Mouse (Mus musculus): ENCODE results near the gene Fdx1l. TPM values are rescaled to one million over a fixed set of nuclear protein-coding genes. Genes with fewer than 3 reads are reported as not detected.

Fdx1l gene
- polyA plus RNA-seq, 1 experiment from 2014 or later = 55.5 TPM

DNA sequence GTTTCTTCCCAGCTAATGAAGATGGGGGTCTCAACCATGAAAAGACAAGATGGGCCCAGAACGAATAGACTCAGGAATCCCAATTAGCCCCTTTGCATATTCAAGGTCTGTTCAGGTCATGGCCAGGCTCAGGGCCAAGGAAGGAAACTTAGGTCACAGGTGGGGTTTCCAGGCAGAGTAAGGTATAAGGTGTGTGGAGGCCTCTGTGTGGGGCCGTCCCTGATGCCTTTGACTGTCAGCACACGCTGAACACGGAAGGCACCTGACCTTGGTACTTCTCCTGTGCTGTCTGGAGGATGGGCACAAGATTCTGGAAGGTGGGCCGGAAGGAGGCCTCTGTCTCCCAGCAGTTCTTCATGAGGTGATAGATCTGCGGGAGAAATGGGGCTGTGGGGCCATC is 31.4 kb upstream of the Fdx1l start:
- no peak overlapping the region for H3K4me3 ChIP-seq (ENCODE audit: low read depth, low read length)
- H3K9me3 ChIP-seq (ENCODE audit: control insufficient read depth, low read length) = no peaks in the 10 kb centered on the region
- no peak overlapping the region for H3K27ac ChIP-seq (ENCODE audit: low read depth, low read length)
- no peak overlapping the region for H3K9ac ChIP-seq (ENCODE audit: low read length)
- WGBS = 81% methylated on average over 6 of the region's 6 CpGs
- no peaks in the 10 kb centered on the region for H3K4me1 ChIP-seq (ENCODE audit: control insufficient read depth, insufficient read depth, low read length)
- no peak for DNase-seq (ENCODE audit: low spot score)
- no peaks in the 10 kb centered on the region for H3K27me3 ChIP-seq (ENCODE audit: control insufficient read depth, insufficient read depth, low read length)
- no peak overlapping the region for H3K4me2 ChIP-seq (ENCODE audit: low read depth)
- no peak for ATAC-seq (ENCODE audit: insufficient read depth, low FRiP score, low TSS enrichment)
- no peaks in the 10 kb centered on the region for H3K36me3 ChIP-seq (ENCODE audit: control insufficient read depth, insufficient read depth, low read length)

DNA sequence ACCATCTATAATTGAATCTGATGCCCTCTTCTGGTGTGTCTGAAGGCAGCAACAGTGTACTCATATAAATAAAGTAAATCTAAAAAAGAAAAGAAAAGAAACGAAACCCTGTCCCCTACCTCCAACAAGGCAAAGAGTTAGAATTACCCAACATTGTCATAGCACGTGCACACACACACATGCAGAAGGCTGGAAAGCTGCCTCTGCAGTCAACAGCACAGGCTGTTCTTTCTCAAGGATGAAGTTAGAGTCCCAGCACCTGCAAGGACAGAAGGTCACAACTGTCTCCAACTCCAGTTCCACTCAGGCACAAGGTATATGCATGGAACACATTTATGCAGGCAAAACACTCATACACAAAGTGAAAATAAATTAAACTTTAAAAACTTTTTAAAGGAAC is 28.7 kb upstream of the Fdx1l start:
- no peak overlapping the region for H3K9ac ChIP-seq (ENCODE audit: low read length)
- H3K4me1 ChIP-seq (ENCODE audit: control insufficient read depth, insufficient read depth, low read length) = no peaks in the 10 kb centered on the region
- no peak overlapping the region for H3K4me3 ChIP-seq (ENCODE audit: low read depth, low read length)
- no peaks in the 10 kb centered on the region for H3K36me3 ChIP-seq (ENCODE audit: control insufficient read depth, insufficient read depth, low read length)
- no peaks in the 10 kb centered on the region for H3K27me3 ChIP-seq (ENCODE audit: control insufficient read depth, insufficient read depth, low read length)
- 89% methylated on average over 2 of the region's 2 CpGs for WGBS
- H3K27ac ChIP-seq (ENCODE audit: low read depth, low read length) = no peak overlapping the region
- ATAC-seq (ENCODE audit: insufficient read depth, low FRiP score, low TSS enrichment) = no peak
- H3K4me2 ChIP-seq (ENCODE audit: low read depth) = no peak overlapping the region
- DNase-seq (ENCODE audit: low spot score) = no peak
- no peaks in the 10 kb centered on the region for H3K9me3 ChIP-seq (ENCODE audit: control insufficient read depth, low read length)

DNA sequence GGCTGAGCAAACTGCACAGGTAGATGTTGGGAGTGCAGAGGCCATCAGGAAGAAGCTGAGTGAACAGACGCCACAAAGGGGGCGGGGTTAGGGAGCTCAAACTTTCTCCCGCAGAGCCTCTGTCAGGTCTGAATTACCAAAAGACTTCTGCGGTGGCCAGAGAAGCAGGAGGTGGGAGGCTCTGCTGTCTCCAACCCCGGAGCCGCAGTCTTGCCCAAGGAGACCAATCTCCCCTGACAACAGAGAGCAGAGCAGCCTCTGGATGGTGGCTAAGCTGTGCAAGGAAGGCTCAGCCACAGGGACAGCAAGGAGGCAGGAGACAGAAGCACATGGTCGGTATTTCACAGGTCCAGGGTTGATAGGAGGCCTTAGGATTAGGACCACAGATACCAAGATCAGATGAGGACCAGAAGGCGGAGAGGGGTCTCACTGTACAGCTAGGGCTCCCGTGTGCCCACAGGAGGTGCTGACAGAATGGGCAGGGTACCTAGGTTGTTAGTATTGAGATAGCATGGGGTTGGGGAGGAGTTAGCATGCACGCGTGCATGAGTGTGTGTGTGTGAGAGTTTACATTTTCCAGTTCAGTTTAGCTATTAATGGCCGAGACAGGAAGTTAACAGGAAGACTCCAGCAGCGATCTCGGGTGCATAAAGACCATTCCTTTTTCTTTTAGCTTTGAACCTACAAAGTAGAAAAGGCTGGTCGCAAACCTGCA is 27.2 kb upstream of the Fdx1l start:
- H3K27ac ChIP-seq (ENCODE audit: low read depth, low read length) = no peak overlapping the region
- no peak overlapping the region for H3K9ac ChIP-seq (ENCODE audit: low read length)
- H3K4me2 ChIP-seq (ENCODE audit: low read depth) = no peak overlapping the region
- H3K9me3 ChIP-seq (ENCODE audit: control insufficient read depth, low read length) = no peaks in the 10 kb centered on the region
- H3K4me3 ChIP-seq (ENCODE audit: low read depth, low read length) = no peak overlapping the region
- no peaks in the 10 kb centered on the region for H3K36me3 ChIP-seq (ENCODE audit: control insufficient read depth, insufficient read depth, low read length)
- DNase-seq (ENCODE audit: low spot score) (no peak), ATAC-seq (ENCODE audit: insufficient read depth, low FRiP score, low TSS enrichment) (no peak)
- H3K27me3 ChIP-seq (ENCODE audit: control insufficient read depth, insufficient read depth, low read length) = no peaks in the 10 kb centered on the region
- 53% methylated on average over 15 of the region's 15 CpGs for WGBS
- H3K4me1 ChIP-seq (ENCODE audit: control insufficient read depth, insufficient read depth, low read length) = no peaks in the 10 kb centered on the region

DNA sequence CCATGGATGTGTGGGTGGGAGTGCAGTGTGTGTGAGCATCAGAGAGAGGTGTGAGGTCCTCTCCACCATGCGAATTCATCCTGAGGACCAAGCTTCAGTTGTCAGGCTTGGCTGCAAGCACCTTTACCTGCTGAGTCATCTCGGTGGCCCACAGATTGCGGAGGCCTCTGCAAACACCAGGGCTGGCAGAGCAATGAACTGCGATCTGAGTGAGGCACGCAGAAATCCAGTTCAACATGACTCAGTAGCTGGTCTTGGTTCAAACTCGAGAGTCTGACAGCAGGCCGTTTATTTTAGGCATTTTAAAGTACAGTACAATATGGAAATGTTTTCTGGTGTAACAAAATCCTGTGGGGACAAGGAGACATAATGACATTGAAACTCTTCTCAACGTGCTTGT is 24.4 kb upstream of the Fdx1l start:
- 91% methylated on average over 8 of the region's 8 CpGs for WGBS
- Histone ChIP-seq H3K4me2 (ENCODE audit: low read depth) (no peak overlapping the region), H3K9me3 (ENCODE audit: control insufficient read depth, low read length) (no peaks in the 10 kb centered on the region), H3K4me3 (ENCODE audit: low read depth, low read length) (no peak overlapping the region), H3K27ac (ENCODE audit: low read depth, low read length) (no peak overlapping the region), H3K36me3 (ENCODE audit: control insufficient read depth, insufficient read depth, low read length) (no peaks in the 10 kb centered on the region), H3K4me1 (ENCODE audit: control insufficient read depth, insufficient read depth, low read length) (no peaks in the 10 kb centered on the region), H3K9ac (ENCODE audit: low read length) (no peak overlapping the region), H3K27me3 (ENCODE audit: control insufficient read depth, insufficient read depth, low read length) (no peaks in the 10 kb centered on the region)
- no peak for DNase-seq (ENCODE audit: low spot score)
- ATAC-seq (ENCODE audit: insufficient read depth, low FRiP score, low TSS enrichment) = no peak

DNA sequence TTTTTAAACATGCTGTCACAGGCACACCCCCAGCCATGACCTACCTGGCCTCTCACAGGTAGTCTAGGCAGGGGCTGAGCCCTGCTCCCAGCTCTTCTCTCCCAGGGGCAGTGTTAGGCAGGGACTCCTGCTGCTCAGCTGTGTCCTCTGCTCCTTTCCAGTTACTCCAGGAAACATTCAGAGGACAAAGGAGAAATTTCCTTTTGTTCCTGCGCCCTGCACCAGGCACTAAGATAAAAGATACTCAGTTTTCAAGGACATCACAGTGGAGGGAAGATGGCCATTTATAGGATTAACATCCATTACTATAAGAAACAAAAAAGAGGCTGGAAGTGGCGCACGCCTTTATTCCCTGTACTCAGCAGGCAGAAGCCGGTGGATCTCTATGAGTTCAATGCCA is 22.5 kb upstream of the Fdx1l start:
- 88% methylated on average over 4 of the region's 4 CpGs for WGBS
- Histone ChIP-seq H3K4me1 (ENCODE audit: control insufficient read depth, insufficient read depth, low read length) (peaks cover under 1% of the 10 kb centered on the region), H3K9ac (ENCODE audit: low read length) (no peak overlapping the region), H3K4me2 (ENCODE audit: low read depth) (no peak overlapping the region), H3K4me3 (ENCODE audit: low read depth, low read length) (no peak overlapping the region), H3K27ac (ENCODE audit: low read depth, low read length) (no peak overlapping the region), H3K36me3 (ENCODE audit: control insufficient read depth, insufficient read depth, low read length) (no peaks in the 10 kb centered on the region), H3K27me3 (ENCODE audit: control insufficient read depth, insufficient read depth, low read length) (no peaks in the 10 kb centered on the region), H3K9me3 (ENCODE audit: control insufficient read depth, low read length) (no peaks in the 10 kb centered on the region)
- no peak for DNase-seq (ENCODE audit: low spot score)
- ATAC-seq (ENCODE audit: insufficient read depth, low FRiP score, low TSS enrichment) = no peak

DNA sequence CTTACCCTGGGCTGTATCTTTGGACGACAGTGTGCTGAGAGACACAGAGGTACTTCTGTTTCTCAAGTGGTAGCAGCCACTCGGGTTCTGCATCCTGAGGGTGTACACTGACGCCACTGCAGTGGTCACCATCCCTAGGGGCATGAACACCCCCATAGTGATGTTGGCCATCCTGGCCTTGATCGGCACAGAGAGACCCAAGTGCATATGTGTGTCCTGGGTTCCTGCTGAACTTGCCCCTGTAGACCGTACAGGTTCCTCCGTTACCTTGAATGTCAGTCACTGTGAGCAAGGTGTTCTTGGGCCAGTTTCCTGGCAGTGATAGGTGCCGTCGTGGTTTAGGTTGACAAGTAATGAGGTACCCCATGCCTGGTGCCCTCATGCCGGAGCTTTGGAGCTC is 20.0 kb upstream of the Fdx1l start:
- no peak overlapping the region for H3K9ac ChIP-seq (ENCODE audit: low read length)
- H3K4me2 ChIP-seq (ENCODE audit: low read depth) = no peak overlapping the region
- no peak overlapping the region for H3K27ac ChIP-seq (ENCODE audit: low read depth, low read length)
- H3K4me1 ChIP-seq (ENCODE audit: control insufficient read depth, insufficient read depth, low read length) = peaks cover 12% of the 10 kb centered on the region
- no peaks in the 10 kb centered on the region for H3K9me3 ChIP-seq (ENCODE audit: control insufficient read depth, low read length)
- no peak overlapping the region for H3K4me3 ChIP-seq (ENCODE audit: low read depth, low read length)
- WGBS = 95% methylated on average over 9 of the region's 9 CpGs
- ATAC-seq (ENCODE audit: insufficient read depth, low FRiP score, low TSS enrichment) (no peak), DNase-seq (ENCODE audit: low spot score) (no peak)
- H3K36me3 ChIP-seq (ENCODE audit: control insufficient read depth, insufficient read depth, low read length) = peaks cover 7% of the 10 kb centered on the region
- no peaks in the 10 kb centered on the region for H3K27me3 ChIP-seq (ENCODE audit: control insufficient read depth, insufficient read depth, low read length)

DNA sequence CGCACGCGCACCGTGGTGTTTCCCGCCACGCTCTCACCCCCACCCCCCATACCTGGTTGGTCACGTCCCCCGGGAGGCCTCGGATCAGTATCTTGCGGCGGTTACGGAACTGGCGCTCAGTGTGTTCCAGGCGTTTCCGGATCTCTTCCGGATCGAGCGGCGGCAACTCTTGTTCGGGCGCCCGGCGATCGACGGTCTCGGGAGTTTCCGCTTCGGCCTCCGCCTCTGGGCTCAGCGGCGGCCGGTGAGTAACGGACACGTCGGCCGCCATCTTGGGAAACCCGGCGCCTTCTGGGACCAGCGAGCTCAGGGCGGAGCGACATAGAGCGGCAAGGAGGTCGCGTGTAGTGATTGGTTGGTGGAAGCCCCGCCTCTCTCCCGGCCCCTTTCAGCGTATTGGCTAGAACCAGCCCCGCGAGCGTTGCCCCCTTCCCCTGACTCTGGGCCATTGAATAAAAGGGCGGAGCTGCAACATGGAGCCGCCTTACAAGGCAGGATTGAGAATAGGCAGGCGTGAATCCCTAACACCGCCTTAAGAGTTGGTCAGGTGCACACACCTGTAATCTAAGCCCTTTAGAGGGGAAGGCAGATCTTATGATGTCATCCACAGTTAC is 18.4 kb upstream of the Fdx1l start, which contains the start of the genes Gm38431 and Raver1:
Gm38431 (minus strand) TSS at position 291 of the 614 bp plus-strand sequence.
Raver1 (minus strand) TSS at position 302 of the 614 bp plus-strand sequence.
- peak within 1 kb of the TSS; percentile 82 for H3K27ac ChIP-seq (ENCODE audit: low read depth, low read length)
- under 1% methylated on average over 54 of the region's 54 CpGs for WGBS
- H3K4me2 ChIP-seq (ENCODE audit: low read depth) = peak within 1 kb of the TSS; percentile 76
- H3K27me3 ChIP-seq (ENCODE audit: control insufficient read depth, insufficient read depth, low read length) = no peaks in the 10 kb centered on the region
- H3K4me1 ChIP-seq (ENCODE audit: control insufficient read depth, insufficient read depth, low read length) = peaks cover 12% of the 10 kb centered on the region
- H3K4me3 ChIP-seq (ENCODE audit: low read depth, low read length) = peak within 1 kb of the TSS; percentile 78
- peaks cover 11% of the 10 kb centered on the region for H3K36me3 ChIP-seq (ENCODE audit: control insufficient read depth, insufficient read depth, low read length)
- ATAC-seq (ENCODE audit: insufficient read depth, low FRiP score, low TSS enrichment) = peak; percentile 99
- DNase-seq (ENCODE audit: low spot score) = peak; percentile 98
- peak within 1 kb of the TSS; percentile 82 for H3K9ac ChIP-seq (ENCODE audit: low read length)
- H3K9me3 ChIP-seq (ENCODE audit: control insufficient read depth, low read length) = no peaks in the 10 kb centered on the region

DNA sequence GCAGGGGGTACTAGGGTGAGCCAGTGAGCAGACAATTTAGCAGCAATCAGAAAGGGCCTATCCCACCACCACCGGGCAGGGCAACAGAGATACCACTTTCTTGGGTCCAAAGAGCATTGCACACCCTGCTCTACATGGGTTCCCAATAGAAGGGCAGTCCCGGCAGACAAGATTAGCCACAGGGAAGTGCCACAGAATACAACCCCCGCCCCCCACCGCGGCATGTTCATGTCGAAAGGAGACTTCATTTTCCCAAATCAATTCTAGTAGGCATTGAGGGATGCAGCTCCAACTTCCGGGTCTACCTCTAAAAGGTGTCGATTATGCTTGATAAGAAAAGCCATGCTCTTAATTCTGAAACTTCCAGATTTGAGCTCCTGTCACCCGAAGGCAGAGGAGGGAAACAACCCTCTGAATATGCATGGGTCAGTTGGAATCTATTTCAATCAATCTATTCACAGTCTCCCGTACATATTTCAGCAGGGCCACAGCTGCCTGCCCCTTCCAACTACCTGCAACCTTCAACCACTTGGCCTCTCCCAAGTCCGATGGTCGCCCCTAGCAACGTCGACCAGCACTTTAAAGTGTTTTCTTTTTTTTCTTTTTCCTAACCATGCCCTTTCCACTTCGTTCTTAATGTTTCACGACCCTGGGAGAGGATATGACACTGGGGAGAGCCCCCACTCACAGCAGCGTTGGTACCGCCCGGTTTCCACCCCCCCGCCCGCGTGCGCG is 17.7 kb upstream of the Fdx1l start:
- DNase-seq (ENCODE audit: low spot score) (no peak), ATAC-seq (ENCODE audit: insufficient read depth, low FRiP score, low TSS enrichment) (no peak; the same call in 1 of the 2 replicates)
- WGBS = 4% methylated on average over 24 of the region's 24 CpGs
- Histone ChIP-seq H3K36me3 (ENCODE audit: control insufficient read depth, insufficient read depth, low read length) (peaks cover 17% of the 10 kb centered on the region), H3K9ac (ENCODE audit: low read length) (peak overlapping the region; percentile 82), H3K4me2 (ENCODE audit: low read depth) (peak overlapping the region; percentile 76), H3K4me3 (ENCODE audit: low read depth, low read length) (peak overlapping the region; percentile 78), H3K9me3 (ENCODE audit: control insufficient read depth, low read length) (no peaks in the 10 kb centered on the region), H3K27ac (ENCODE audit: low read depth, low read length) (peak overlapping the region; percentile 82; the same call in 1 of the 2 replicates), H3K27me3 (ENCODE audit: control insufficient read depth, insufficient read depth, low read length) (no peaks in the 10 kb centered on the region), H3K4me1 (ENCODE audit: control insufficient read depth, insufficient read depth, low read length) (peaks cover 12% of the 10 kb centered on the region)
